Mouse (Mus musculus): ENCODE measurements around the gene 1700019A02Rik. TPM values are rescaled to one million over a fixed set of nuclear protein-coding genes. Genes with fewer than 3 reads are reported as not detected.

The 1700019A02Rik gene
- not detected in 2 replicates for polyA plus RNA-seq (2012; rRNA removed)

GRCm38 (mm10) chr1:53187536-53187935 lies at the start of gene 1700019A02Rik:
Gene 1700019A02Rik, minus strand, starts transcription at chr1:53187636.
- no peaks in the 10 kb centered on the region; the same call in 1 of the 2 replicates for H3K36me3 ChIP-seq (ENCODE audit: control insufficient read depth, insufficient read depth, low read length)
- no peaks in the 10 kb centered on the region for H3K4me1 ChIP-seq (ENCODE audit: control insufficient read depth, insufficient read depth, insufficient read length)
- H3K27ac ChIP-seq (ENCODE audit: insufficient read depth, low read length) = no peak within 1 kb of the TSS
- TF ChIP-seq CTCF (IDR thresholded peaks at IDR 0.05; ENCODE audit: extremely low read depth, insufficient read depth, insufficient read length, insufficient replicate concordance) = no peak
- TF ChIP-seq POLR2A (IDR thresholded peaks at IDR 0.05; ENCODE audit: low read depth, low read length) = no peak
- no peak within 1 kb of the TSS for H3K4me3 ChIP-seq (ENCODE audit: extremely low read depth, insufficient read depth, insufficient read length)
- no peak for DNase-seq (ENCODE audit: low read depth in 1 of 2, low spot score in 2 of 2)
- no peaks in the 10 kb centered on the region for H3K27me3 ChIP-seq (ENCODE audit: control insufficient read depth, insufficient read depth, low read length)
- WGBS = 92% methylated on average over 8 of the region's 8 CpGs

GRCm38 (mm10) chr1:53226063-53226462 lies 38.6 kb upstream of the 1700019A02Rik start:
- Histone ChIP-seq H3K36me3 (ENCODE audit: control insufficient read depth, insufficient read depth, low read length) (peaks cover 1% of the 10 kb centered on the region; the same call in 1 of the 2 replicates), H3K4me1 (ENCODE audit: control insufficient read depth, insufficient read depth, insufficient read length) (no peaks in the 10 kb centered on the region), H3K27me3 (ENCODE audit: control insufficient read depth, insufficient read depth, low read length) (no peaks in the 10 kb centered on the region), H3K4me3 (ENCODE audit: extremely low read depth, insufficient read depth, insufficient read length) (no peak overlapping the region), H3K27ac (ENCODE audit: insufficient read depth, low read length) (no peak overlapping the region)
- no peak for DNase-seq (ENCODE audit: low read depth in 1 of 2, low spot score in 2 of 2)
- TF ChIP-seq CTCF (IDR thresholded peaks at IDR 0.05; ENCODE audit: extremely low read depth, insufficient read depth, insufficient read length, insufficient replicate concordance) (no peak), POLR2A (IDR thresholded peaks at IDR 0.05; ENCODE audit: low read depth, low read length) (no peak)
- 77% methylated on average over 1 of the region's 1 CpGs for WGBS

- Histone ChIP-seq H3K36me3 (ENCODE audit: control insufficient read depth, insufficient read depth, low read length) (peaks cover 1% of the 10 kb centered on the region; the same call in 1 of the 2 replicates), H3K4me3 (ENCODE audit: extremely low read depth, insufficient read depth, insufficient read length) (no peak overlapping the region), H3K4me1 (ENCODE audit: control insufficient read depth, insufficient read depth, insufficient read length) (no peaks in the 10 kb centered on the region), H3K27ac (ENCODE audit: insufficient read depth, low read length) (no peak overlapping the region), H3K27me3 (ENCODE audit: control insufficient read depth, insufficient read depth, low read length) (no peaks in the 10 kb centered on the region)
- DNase-seq (ENCODE audit: low read depth in 1 of 2, low spot score in 2 of 2) = no peak
- 86% methylated on average over 3 of the region's 3 CpGs for WGBS
- no peak for TF ChIP-seq POLR2A (IDR thresholded peaks at IDR 0.05; ENCODE audit: low read depth, low read length)
- no peak for TF ChIP-seq CTCF (IDR thresholded peaks at IDR 0.05; ENCODE audit: extremely low read depth, insufficient read depth, insufficient read length, insufficient replicate concordance)
Observed at GRCm38 (mm10) chr1:53225616-53226015, 38.2 kb upstream of the 1700019A02Rik start.

GRCm38 (mm10) chr1:53224775-53225174 lies 37.3 kb upstream of the 1700019A02Rik start:
- no peaks in the 10 kb centered on the region for H3K27me3 ChIP-seq (ENCODE audit: control insufficient read depth, insufficient read depth, low read length)
- WGBS = 84% methylated on average over 1 of the region's 1 CpGs
- DNase-seq (ENCODE audit: low read depth in 1 of 2, low spot score in 2 of 2) = no peak
- H3K27ac ChIP-seq (ENCODE audit: insufficient read depth, low read length) = no peak overlapping the region
- no peaks in the 10 kb centered on the region for H3K4me1 ChIP-seq (ENCODE audit: control insufficient read depth, insufficient read depth, insufficient read length)
- no peaks in the 10 kb centered on the region; the same call in 1 of the 2 replicates for H3K36me3 ChIP-seq (ENCODE audit: control insufficient read depth, insufficient read depth, low read length)
- no peak overlapping the region for H3K4me3 ChIP-seq (ENCODE audit: extremely low read depth, insufficient read depth, insufficient read length)
- TF ChIP-seq CTCF (IDR thresholded peaks at IDR 0.05; ENCODE audit: extremely low read depth, insufficient read depth, insufficient read length, insufficient replicate concordance) (no peak), POLR2A (IDR thresholded peaks at IDR 0.05; ENCODE audit: low read depth, low read length) (no peak)

- TF ChIP-seq POLR2A (IDR thresholded peaks at IDR 0.05; ENCODE audit: low read depth, low read length) (no peak), CTCF (IDR thresholded peaks at IDR 0.05; ENCODE audit: extremely low read depth, insufficient read depth, insufficient read length, insufficient replicate concordance) (no peak)
- Histone ChIP-seq H3K27ac (ENCODE audit: insufficient read depth, low read length) (no peak overlapping the region), H3K27me3 (ENCODE audit: control insufficient read depth, insufficient read depth, low read length) (no peaks in the 10 kb centered on the region), H3K4me3 (ENCODE audit: extremely low read depth, insufficient read depth, insufficient read length) (no peak overlapping the region), H3K36me3 (ENCODE audit: control insufficient read depth, insufficient read depth, low read length) (peaks cover 5% of the 10 kb centered on the region; the same call in 1 of the 2 replicates), H3K4me1 (ENCODE audit: control insufficient read depth, insufficient read depth, insufficient read length) (no peaks in the 10 kb centered on the region)
- DNase-seq (ENCODE audit: low read depth in 1 of 2, low spot score in 2 of 2) = no peak
Observed at GRCm38 (mm10) chr1:53210136-53210535, 22.7 kb upstream of the 1700019A02Rik start.

GRCm38 (mm10) chr1:53203902-53204301 lies 16.5 kb upstream of the 1700019A02Rik start:
- WGBS = 93% methylated on average over 2 of the region's 2 CpGs
- Histone ChIP-seq H3K36me3 (ENCODE audit: control insufficient read depth, insufficient read depth, low read length) (peaks cover 7% of the 10 kb centered on the region), H3K27me3 (ENCODE audit: control insufficient read depth, insufficient read depth, low read length) (no peaks in the 10 kb centered on the region), H3K4me1 (ENCODE audit: control insufficient read depth, insufficient read depth, insufficient read length) (no peaks in the 10 kb centered on the region), H3K4me3 (ENCODE audit: extremely low read depth, insufficient read depth, insufficient read length) (no peak overlapping the region), H3K27ac (ENCODE audit: insufficient read depth, low read length) (no peak overlapping the region)
- no peak for DNase-seq (ENCODE audit: low read depth in 1 of 2, low spot score in 2 of 2)
- TF ChIP-seq POLR2A (IDR thresholded peaks at IDR 0.05; ENCODE audit: low read depth, low read length) (no peak), CTCF (IDR thresholded peaks at IDR 0.05; ENCODE audit: extremely low read depth, insufficient read depth, insufficient read length, insufficient replicate concordance) (no peak)

GRCm38 (mm10) chr1:53201630-53202199 lies 14.3 kb upstream of the 1700019A02Rik start:
- no peak for TF ChIP-seq CTCF (IDR thresholded peaks at IDR 0.05; ENCODE audit: extremely low read depth, insufficient read depth, insufficient read length, insufficient replicate concordance)
- no peak for TF ChIP-seq POLR2A (IDR thresholded peaks at IDR 0.05; ENCODE audit: low read depth, low read length)
- Histone ChIP-seq H3K27ac (ENCODE audit: insufficient read depth, low read length) (no peak overlapping the region), H3K4me3 (ENCODE audit: extremely low read depth, insufficient read depth, insufficient read length) (no peak overlapping the region), H3K27me3 (ENCODE audit: control insufficient read depth, insufficient read depth, low read length) (no peaks in the 10 kb centered on the region), H3K4me1 (ENCODE audit: control insufficient read depth, insufficient read depth, insufficient read length) (no peaks in the 10 kb centered on the region), H3K36me3 (ENCODE audit: control insufficient read depth, insufficient read depth, low read length) (peaks cover 6% of the 10 kb centered on the region)
- WGBS = 87% methylated on average over 2 of the region's 2 CpGs
- no peak for DNase-seq (ENCODE audit: low read depth in 1 of 2, low spot score in 2 of 2)

Measured in spleen, adult 2 months (tissue).